Mouse (Mus musculus): Measurements from ENCODE around the gene Ddx43. TPM values are rescaled to one million over a fixed set of nuclear protein-coding genes. Genes with fewer than 3 reads are reported as not detected.

Ddx43 gene
- polyA plus RNA-seq, 1 experiment = 0.05 TPM

- TF ChIP-seq CTCF (IDR thresholded peaks at IDR 0.05; ENCODE audit: insufficient read depth, low read length) (no peak), POLR2A (IDR thresholded peaks at IDR 0.05; ENCODE audit: borderline replicate concordance, extremely low read depth, low read depth, low read length) (no peak)
- Histone ChIP-seq H3K4me3 (replicated peaks; ENCODE audit: extremely low read depth, low read depth, low read length) (no peak overlapping the region), H3K4me1 (ENCODE audit: control insufficient read depth, insufficient read depth, low read length) (no peaks in the 10 kb centered on the region)
- no peak for DNase-seq
- 44% methylated on average over 5 of the region's 5 CpGs for WGBS
Observed at GRCm38 (mm10) chr9:78389981-78390380, 5.6 kb upstream of the Ddx43 start.

GRCm38 (mm10) chr9:78393741-78394140 lies 1.8 kb upstream of the Ddx43 start:
- no peaks in the 10 kb centered on the region for H3K4me1 ChIP-seq (ENCODE audit: control insufficient read depth, insufficient read depth, low read length)
- no peak overlapping the region for H3K4me3 ChIP-seq (replicated peaks; ENCODE audit: extremely low read depth, low read depth, low read length)
- no peak for TF ChIP-seq POLR2A (IDR thresholded peaks at IDR 0.05; ENCODE audit: borderline replicate concordance, extremely low read depth, low read depth, low read length)
- no peak for TF ChIP-seq CTCF (IDR thresholded peaks at IDR 0.05; ENCODE audit: insufficient read depth, low read length)
- WGBS = 83% methylated on average over 10 of the region's 10 CpGs
- DNase-seq = no peak

GRCm38 (mm10) chr9:78394602-78395001 lies 975 bp upstream of the Ddx43 start:
- Histone ChIP-seq H3K4me3 (replicated peaks; ENCODE audit: extremely low read depth, low read depth, low read length) (no peak overlapping the region), H3K4me1 (ENCODE audit: control insufficient read depth, insufficient read depth, low read length) (no peaks in the 10 kb centered on the region)
- WGBS = 67% methylated on average over 7 of the region's 7 CpGs
- TF ChIP-seq POLR2A (IDR thresholded peaks at IDR 0.05; ENCODE audit: borderline replicate concordance, extremely low read depth, low read depth, low read length) (no peak), CTCF (IDR thresholded peaks at IDR 0.05; ENCODE audit: insufficient read depth, low read length) (no peak)
- no peak for DNase-seq

GRCm38 (mm10) chr9:78395244-78395629 lies 340 bp upstream of the Ddx43 start:
- 38% methylated on average over 11 of the region's 11 CpGs for whole genome bisulfite sequencing
- Histone ChIP-seq H3K4me1 (ENCODE audit: control insufficient read depth, insufficient read depth, low read length) (no peaks in the 10 kb centered on the region), H3K4me3 (replicated peaks; ENCODE audit: extremely low read depth, low read depth, low read length) (no peak overlapping the region)
- no peak for TF ChIP-seq POLR2A (IDR thresholded peaks at IDR 0.05; ENCODE audit: borderline replicate concordance, extremely low read depth, low read depth, low read length)
- TF ChIP-seq CTCF (IDR thresholded peaks at IDR 0.05; ENCODE audit: insufficient read depth, low read length) = no peak
- no peak for DNase-seq

GRCm38 (mm10) chr9:78396517-78396916 lies 940 bp downstream of the Ddx43 start:
- no peak for DNase-seq
- H3K4me3 ChIP-seq (replicated peaks; ENCODE audit: extremely low read depth, low read depth, low read length) = no peak overlapping the region
- no peak for TF ChIP-seq POLR2A (IDR thresholded peaks at IDR 0.05; ENCODE audit: borderline replicate concordance, extremely low read depth, low read depth, low read length)
- no peak for TF ChIP-seq CTCF (IDR thresholded peaks at IDR 0.05; ENCODE audit: insufficient read depth, low read length)
- WGBS = 54% methylated on average over 9 of the region's 9 CpGs
- H3K4me1 ChIP-seq (ENCODE audit: control insufficient read depth, insufficient read depth, low read length) = no peaks in the 10 kb centered on the region

- 64% methylated on average over 5 of the region's 5 CpGs for WGBS
- no peak overlapping the region for H3K4me3 ChIP-seq (replicated peaks; ENCODE audit: extremely low read depth, low read depth, low read length)
- no peaks in the 10 kb centered on the region for H3K4me1 ChIP-seq (ENCODE audit: control insufficient read depth, insufficient read depth, low read length)
Observed at GRCm38 (mm10) chr9:78400570-78400969, 5.0 kb downstream of the Ddx43 start.

GRCm38 (mm10) chr9:78401596-78401995 lies 6.0 kb downstream of the Ddx43 start:
- no peak overlapping the region for H3K4me3 ChIP-seq (replicated peaks; ENCODE audit: extremely low read depth, low read depth, low read length)
- H3K4me1 ChIP-seq (ENCODE audit: control insufficient read depth, insufficient read depth, low read length) = no peaks in the 10 kb centered on the region
- DNase-seq = no peak
- TF ChIP-seq POLR2A (IDR thresholded peaks at IDR 0.05; ENCODE audit: borderline replicate concordance, extremely low read depth, low read depth, low read length) (no peak), CTCF (IDR thresholded peaks at IDR 0.05; ENCODE audit: insufficient read depth, low read length) (no peak)
- 78% methylated on average over 7 of the region's 7 CpGs for WGBS

More at GRCm38 (mm10) chr9:78400570-78400969, 5.0 kb downstream of the Ddx43 start:
- TF ChIP-seq POLR2A (IDR thresholded peaks at IDR 0.05; ENCODE audit: borderline replicate concordance, extremely low read depth, low read depth, low read length) (no peak), CTCF (IDR thresholded peaks at IDR 0.05; ENCODE audit: insufficient read depth, low read length) (no peak)
- DNase-seq = no peak

GRCm38 (mm10) chr9:78427362-78427781 lies 31.8 kb downstream of the Ddx43 start:
- no peak for DNase-seq
- WGBS = 12% methylated on average over 27 of the region's 27 CpGs
- TF ChIP-seq POLR2A (IDR thresholded peaks at IDR 0.05; ENCODE audit: borderline replicate concordance, extremely low read depth, low read depth, low read length) = peak; percentile 11; the same call in 1 of the 2 replicates
- TF ChIP-seq CTCF (IDR thresholded peaks at IDR 0.05; ENCODE audit: insufficient read depth, low read length) = no peak
- peaks cover 3% of the 10 kb centered on the region for H3K4me1 ChIP-seq (ENCODE audit: control insufficient read depth, insufficient read depth, low read length)
- peak overlapping the region; percentile 60 for H3K4me3 ChIP-seq (replicated peaks; ENCODE audit: extremely low read depth, low read depth, low read length)

- TF ChIP-seq POLR2A (IDR thresholded peaks at IDR 0.05; ENCODE audit: borderline replicate concordance, extremely low read depth, low read depth, low read length) = no peak
- TF ChIP-seq CTCF (IDR thresholded peaks at IDR 0.05; ENCODE audit: insufficient read depth, low read length) = no peak
- DNase-seq = no peak
- Histone ChIP-seq H3K4me1 (ENCODE audit: control insufficient read depth, insufficient read depth, low read length) (peaks cover 3% of the 10 kb centered on the region), H3K4me3 (replicated peaks; ENCODE audit: extremely low read depth, low read depth, low read length) (no peak overlapping the region)
- WGBS = 82% methylated on average over 6 of the region's 6 CpGs
Observed at GRCm38 (mm10) chr9:78428185-78428584, 32.6 kb downstream of the Ddx43 start.

GRCm38 (mm10) chr9:78428870-78429432 lies 33.4 kb downstream of the Ddx43 start:
- WGBS = 77% methylated on average over 4 of the region's 4 CpGs
- peaks cover 3% of the 10 kb centered on the region for H3K4me1 ChIP-seq (ENCODE audit: control insufficient read depth, insufficient read depth, low read length)
- no peak for TF ChIP-seq POLR2A (IDR thresholded peaks at IDR 0.05; ENCODE audit: borderline replicate concordance, extremely low read depth, low read depth, low read length)
- no peak for TF ChIP-seq CTCF (IDR thresholded peaks at IDR 0.05; ENCODE audit: insufficient read depth, low read length)
- DNase-seq = no peak
- no peak overlapping the region for H3K4me3 ChIP-seq (replicated peaks; ENCODE audit: extremely low read depth, low read depth, low read length)
